Mouse (Mus musculus) c-Kit-positive CD71-negative TER-119-negative erythroid progenitor cells, embryonic 14.5 days (primary cell): ENCODE measurements around the gene Slc8a2.

Source experiments
- DNase-seq: peaks from one replicate; pipeline ENCODE4 v3.0.0-alpha.2; 2013; ENCODE audit warnings: low read depth

Slc8a2 gene

DNA sequence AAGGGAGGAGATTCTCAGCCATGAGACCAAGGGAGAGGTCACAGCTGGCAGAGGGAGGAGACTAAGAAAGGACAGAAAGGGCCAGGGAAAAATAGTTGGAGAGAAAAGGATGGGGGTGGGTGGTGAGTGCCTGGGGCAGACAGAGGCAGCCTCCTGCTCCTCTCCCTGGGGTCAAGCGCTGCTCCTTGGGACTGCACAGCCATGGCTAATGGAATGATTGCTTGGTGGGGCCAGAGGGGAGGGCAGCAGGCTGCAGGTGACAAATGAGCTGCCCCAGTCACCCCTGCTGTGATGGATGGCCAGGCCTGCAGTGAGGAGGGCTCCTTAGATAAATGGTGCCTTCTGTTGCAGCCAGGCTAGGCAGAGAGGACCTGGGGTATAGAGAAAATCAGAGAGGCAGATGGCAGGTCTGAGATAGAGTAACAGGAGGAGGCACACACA is 42.5 kb downstream of the Slc8a2 start:
- no peak for DNase-seq

DNA sequence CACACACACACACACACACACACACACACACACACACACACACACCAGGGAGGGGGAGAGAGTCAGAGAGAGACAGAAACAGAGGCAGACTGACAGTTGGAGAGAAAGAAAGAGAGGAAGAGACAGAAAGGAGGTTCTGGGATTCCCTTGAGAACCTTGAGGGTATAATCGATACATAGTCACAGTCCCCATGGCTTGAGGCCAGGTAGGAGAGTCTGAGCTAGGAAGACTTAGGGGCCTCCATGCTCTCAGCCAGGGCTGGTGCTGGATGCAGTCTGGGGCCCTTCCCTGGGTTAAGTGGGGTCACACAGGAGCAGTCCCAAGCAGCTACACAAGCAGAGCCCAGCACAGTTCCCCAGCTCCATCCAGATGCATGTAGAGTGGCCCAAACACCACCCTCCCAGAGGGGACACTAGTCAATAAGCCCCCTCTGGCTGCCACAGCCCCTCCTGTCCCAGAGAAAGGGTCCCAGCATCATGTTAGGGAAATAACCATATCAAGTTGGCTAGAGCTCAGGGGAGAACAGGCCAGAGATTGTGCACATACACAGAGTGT is 43.0 kb downstream of the Slc8a2 start:
- DNase-seq: no peak

DNA sequence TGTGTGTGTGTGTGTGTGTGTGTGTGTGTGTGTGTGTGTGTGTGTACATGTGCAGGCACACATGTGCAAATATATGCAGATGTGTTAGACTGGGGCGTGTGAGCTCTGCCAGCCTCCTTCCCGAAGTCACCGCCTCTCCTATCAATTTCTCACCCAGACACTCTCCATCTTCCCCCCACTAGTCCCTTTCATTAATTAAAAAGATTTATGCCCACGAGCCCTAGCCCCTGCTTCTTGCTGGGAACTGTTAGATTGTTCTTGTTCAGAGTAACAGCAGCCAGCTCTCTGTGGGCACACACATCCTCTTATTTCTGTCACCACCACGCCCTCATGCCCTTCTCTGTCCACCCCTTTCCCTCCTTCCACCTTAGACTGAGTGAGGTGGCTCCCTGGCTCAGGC is 43.5 kb downstream of the Slc8a2 start:
- no peak for DNase-seq

DNA sequence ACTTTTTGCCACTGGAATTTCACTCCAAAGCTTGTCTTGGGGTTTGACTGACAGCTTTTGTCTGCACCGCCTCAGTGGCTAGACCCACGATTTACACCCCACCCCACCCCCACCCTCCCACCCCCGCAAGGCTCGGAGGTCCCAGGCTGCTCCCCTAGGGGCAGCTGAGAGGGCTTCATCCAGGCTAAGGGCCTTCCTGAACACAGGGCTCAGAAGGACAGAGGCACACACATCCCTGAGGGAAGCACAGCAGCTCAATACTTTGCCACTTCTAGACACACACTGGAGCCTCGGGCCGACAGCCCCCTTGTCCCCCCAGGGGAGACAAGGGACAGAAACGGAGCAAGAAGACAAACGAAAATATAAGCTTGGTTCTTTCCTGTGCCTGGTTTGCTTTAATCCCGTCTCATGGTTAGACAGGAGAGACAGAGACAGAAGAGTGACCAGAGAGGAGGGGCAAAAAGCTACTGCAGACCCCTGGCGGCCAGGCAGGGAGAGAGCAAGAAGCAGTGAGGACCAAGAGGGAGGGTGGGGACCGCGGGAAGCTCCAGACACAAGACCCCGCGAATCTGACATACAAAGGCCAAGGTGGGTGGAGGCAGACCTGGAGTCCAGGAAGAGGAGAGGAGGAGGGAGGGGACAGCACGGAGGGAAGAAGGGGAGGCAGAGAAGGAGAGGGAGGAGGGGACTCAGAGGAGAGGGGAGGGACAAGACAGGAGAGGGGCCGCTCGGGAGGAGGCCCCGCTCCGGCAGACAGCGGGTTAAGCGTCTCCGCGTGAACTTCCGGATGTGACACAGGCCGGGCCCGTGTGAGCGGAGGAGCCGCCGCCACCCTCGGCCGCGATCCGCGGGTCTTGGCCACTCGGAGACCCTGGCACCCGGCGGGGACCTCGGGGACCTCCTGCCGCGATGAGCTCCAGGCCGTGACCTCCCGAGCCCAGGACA is 45.2 kb downstream of the Slc8a2 start, which contains the start of gene Meis3:
Gene Meis3 (plus strand): TSS at position 494 of the 945 bp plus-strand sequence.
- DNase-seq: no peak

DNA sequence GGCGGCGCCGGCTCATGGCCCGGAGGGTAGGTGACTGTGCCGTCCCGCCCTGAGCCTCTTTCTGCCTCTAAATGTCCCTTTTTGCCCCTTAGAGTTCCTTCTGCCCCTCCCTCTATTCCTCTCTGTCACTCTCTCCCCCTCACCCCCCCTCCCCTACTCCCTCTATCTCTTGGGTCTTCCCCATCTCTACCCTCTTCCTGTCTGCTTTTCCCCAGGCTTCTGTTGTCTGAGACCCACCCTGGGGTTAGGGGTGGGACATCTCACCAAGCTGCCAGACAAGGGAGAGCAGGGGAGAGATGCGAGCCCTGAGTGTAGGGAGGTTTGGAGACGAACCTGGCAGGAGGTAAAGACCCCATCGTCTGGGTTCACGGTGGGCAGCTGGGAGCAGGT is 45.9 kb downstream of the Slc8a2 start:
- no peak for DNase-seq

DNA sequence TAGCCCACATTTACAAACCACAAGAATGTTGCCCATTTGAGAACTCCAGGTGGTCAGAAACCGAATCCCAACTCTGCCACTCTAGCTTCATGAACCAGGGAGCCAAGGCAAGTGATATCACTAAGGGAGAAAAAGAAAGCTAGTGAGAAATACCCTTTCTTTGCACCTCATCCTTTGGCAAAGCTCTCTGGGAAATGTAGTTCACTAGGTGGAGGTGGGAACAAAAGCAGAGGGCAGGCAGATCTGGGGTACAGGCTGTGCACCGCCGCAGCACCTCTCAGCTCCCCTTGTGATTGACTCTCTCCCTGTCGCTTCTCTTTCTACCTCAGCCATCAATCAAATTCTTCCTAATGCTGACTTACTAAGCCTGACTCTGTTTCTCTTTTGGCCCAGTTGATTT is 48.5 kb downstream of the Slc8a2 start:
- no peak for DNase-seq

DNA sequence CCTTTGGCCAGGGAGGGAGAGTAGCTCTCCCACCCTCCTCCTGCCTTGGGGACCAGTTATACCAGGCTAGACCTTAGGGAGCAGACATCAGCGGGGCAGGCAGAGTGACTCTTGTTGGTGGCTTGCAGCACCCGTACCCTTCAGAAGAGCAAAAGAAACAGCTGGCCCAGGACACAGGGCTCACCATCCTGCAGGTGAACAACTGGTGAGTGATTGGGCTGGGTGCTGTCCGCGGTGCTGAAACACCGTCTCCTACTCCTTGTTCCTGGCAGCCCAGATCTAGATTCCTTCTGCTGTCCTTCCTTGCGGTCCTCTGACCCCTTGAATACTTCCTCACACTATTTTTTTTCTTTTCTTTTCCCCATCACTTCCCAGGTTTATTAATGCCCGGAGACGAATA is 54.0 kb downstream of the Slc8a2 start:
- DNase-seq: peak; percentile 60

DNA sequence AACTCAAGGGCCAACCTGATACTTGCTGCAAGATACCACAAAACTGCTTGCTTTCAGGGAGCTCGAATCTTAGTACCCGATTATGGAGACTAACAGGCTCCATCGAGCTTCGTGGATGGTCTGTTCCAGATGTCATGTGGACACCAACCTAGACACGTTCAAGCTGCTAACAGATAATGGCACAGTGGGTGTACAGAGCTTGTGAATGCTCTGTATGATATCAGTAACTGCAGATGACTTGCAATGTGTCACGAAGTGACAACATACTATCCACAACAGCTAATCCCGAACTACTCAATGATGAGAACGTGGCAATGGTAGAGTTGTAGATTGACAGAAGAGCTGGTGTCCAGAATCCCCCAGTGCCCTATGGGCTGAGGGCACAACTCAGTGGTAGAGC is 57.9 kb downstream of the Slc8a2 start:
- no peak for DNase-seq

DNA sequence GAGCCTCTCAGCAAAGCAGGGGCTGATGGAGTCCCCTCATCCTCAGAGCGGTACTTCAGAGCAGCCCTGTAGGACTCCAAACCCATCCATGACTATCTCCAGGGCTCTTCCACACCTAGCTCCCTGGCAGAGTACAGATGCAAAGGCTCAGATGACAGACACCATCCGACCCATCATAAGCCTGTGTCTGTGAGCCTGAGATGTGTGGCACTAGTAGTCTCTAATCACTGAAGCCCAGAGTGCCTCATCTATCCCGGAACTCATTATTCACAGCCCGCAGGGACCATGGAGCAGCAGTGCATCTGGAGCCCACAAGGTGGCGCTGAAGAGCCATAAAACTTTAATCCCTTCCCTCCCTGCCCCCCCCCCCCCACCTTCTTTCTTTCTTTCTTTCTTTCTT is 62.7 kb downstream of the Slc8a2 start:
- DNase-seq: peak; percentile 72

DNA sequence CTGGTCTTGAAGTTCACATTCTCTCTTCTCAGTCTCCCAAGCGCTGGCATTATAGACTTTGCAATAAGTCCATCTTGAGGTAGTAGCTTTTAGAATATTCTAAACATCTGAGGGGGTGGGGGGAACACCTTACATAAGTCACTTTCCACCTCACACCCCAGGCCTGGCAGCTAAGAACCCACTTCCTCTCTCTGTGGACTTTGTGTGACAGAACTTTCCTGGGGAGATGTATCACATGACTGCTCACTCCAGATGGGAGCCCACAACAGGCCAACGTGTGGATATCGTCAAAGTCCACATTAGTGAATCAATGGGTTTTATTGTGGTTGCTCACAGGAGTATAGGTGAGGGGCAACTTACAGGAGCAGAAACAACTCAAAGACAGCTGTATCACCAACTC is 64.1 kb downstream of the Slc8a2 start:
- DNase-seq: no peak

DNA sequence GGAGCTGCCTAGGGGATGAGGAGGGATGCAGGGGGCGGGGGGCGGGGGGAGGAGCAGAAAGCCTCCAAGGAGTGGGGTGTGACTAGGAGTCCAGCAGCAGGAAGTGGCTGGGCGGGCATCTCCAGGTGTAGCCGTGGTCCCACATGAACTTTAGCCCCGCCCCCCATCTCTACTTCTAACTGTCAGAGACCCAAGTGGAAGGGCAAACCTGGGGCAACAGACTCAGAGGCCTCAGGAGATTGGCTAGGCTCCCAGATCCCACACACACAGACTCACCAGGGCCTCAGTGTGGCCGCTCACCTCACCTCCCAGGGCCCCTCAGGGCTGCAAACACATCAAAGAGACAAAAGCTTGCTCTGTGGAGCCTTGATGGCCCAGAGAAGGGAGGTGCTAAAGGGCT is 67.0 kb downstream of the Slc8a2 start:
- DNase-seq: no peak

DNA sequence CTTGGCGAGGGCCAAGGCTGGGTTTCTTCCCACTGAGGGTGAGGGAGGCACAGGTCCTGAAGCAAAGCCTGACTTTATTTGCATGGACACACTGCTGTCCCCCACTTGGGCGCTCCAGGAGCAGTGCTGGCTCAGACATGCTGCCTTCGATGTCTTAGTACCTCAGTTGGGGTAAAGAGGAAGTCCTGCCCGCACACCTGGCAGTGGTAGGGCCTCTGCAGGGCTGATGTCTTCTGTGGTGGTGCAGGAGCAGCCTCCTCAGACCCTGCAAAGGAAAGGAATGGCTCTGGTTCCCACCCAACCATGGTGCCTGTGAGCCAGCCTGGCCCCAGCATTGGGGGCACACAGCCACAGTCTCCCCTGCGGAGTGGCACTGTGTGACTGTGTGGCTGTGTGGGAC is 67.5 kb downstream of the Slc8a2 start:
- no peak for DNase-seq

DNA sequence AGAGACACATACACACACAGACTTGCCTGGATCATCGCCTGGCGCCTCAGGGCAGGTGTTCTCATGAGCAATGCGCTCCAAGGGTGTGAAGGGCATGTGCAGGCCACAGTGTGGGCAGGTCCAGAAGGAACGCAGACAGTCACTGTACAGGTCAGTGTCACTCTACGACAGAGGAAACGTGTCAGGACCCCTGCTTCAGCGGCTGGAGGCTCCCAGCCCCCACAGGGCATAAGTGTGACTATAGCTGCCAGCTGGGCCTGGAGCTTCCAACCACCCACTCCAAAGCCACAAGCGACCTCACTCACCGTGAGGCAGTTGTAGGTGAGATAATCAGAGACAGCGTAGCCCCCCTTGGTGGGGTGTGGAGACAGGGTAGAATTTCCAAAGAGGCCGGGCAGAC is 68.9 kb downstream of the Slc8a2 start:
- no peak for DNase-seq

DNA sequence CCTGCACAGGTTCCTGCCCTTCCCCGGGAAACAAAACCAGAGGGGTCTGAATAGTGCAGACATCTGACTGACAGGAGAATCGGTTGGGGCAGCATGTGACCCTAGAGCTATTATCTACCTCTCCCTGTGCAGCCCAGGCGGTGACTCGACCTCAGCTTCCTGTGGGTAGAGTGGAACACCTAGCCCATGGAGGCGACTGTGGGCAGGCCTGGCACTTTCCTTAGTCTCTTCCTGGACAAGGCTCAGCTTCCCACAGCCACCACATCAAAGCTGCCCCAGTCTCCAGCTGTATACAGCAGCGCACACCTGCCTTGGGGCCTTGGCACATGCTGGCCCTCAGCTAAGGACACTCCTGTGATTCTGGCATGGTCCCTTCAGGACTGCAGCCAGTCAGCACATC is 71.5 kb downstream of the Slc8a2 start:
- DNase-seq: no peak

DNA sequence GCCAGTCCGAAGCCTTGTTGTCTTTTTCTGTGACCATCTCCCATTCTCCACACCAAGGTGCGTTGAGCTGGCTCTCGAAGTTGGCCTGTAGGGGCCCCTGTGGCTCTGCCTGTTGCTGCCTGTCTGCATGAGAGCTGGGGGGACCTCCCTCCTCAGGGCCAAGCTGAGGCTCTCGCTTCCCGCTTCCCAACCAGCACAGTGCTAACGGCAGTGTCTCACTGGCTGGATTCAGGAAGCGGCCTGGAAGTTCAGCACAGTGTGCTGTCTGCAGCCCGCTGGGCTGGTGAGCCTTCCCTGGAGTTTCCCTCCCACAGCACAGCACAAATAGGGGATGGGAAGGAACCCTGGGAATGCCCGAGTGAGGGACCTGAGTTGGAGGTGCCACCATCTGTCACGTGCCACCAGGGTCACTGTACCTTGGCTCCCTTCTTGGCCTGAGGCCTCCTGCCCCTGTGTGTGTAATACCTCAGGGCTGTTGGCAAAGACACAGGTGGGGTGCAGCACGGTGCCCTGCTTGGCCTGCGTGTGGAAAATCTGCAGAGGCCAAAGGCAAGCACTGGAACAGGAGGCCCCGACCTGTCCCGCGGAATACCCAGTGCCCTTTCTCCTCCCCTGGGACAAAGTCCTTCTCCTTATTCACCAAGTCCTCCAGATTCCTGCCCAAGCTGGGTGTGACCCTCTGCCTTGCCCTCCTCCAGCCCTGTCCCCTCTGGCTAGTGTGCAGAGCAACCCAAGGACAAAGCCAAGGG is 73.3 kb downstream of the Slc8a2 start:
- DNase-seq: no peak

DNA sequence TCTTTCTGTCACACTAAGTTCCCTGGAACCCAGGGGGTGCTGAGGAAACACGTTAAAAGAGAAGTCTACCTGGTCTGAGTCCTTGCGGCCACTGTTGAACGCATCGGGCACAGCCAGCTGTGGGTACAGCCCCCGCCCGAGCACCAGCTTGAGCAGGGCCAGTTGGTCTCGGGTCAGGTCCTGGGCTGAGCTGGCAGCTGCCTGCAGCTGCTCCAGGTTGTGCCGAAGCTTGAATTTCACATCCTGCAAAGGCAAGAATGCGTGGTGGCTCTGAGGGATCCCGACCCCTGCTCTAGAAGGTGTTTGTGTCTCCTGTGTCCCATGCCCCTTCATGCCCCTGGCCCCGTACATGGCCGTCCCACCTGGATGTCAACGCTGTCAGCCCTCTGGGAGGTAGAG is 73.9 kb downstream of the Slc8a2 start:
- no peak for DNase-seq

DNA sequence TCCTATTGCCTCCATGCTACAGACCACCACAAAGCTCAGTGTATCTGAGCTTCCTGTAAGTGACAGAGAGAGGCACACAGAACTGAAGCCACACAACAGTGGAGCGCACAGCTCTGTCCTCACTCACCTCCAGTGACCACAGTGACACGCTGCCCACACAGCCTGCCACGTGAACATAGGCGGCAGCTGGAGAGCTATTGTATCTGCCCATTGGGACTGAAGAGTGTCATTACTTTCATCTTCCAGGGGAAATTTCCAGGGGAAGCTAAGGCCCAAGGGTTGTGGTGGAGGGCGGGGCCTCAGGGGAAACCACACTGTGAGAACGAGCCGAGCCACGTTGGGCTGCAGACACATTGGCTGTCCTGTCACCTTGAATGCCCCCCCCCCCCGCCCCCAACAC is 75.2 kb downstream of the Slc8a2 start:
- DNase-seq: no peak

DNA sequence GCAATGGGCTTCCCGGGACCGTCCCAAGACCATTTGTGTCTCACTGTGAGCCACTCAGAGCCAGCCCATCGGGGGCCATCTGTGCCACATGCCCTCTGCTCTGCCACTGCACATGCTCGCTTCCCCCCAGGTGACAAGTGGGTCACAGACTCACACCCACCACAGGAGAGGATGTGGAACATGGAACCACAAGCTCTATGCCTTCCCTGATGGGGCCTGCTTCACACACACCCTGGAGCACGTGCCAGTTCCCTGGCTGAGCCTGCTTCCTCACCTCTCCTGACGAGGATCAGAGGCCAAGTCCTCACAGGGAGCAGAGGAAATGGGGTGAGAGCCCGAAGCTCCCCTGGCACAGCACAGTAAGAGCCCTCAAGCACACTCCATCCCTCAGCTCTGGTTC is 77.5 kb downstream of the Slc8a2 start:
- no peak for DNase-seq

DNA sequence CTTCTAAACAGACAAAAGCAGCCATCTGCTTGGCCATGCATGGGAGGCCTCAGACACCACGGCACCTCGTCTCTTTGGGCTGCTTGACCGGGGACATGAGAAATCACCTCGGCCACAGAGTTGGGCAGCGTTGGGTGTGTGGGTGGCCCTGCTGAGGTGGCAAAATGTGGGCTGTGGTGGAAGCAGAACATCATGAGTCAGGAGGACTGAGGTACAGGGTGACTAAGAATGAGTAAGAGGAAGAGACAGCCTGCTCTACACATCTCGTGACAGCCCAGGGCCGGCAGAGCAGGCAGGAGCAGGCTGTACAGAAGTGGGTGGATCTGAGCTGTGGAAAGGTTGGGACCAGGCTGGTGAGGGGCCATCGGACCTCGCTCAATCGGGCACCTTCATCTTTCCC is 77.9 kb downstream of the Slc8a2 start:
- DNase-seq: no peak

DNA sequence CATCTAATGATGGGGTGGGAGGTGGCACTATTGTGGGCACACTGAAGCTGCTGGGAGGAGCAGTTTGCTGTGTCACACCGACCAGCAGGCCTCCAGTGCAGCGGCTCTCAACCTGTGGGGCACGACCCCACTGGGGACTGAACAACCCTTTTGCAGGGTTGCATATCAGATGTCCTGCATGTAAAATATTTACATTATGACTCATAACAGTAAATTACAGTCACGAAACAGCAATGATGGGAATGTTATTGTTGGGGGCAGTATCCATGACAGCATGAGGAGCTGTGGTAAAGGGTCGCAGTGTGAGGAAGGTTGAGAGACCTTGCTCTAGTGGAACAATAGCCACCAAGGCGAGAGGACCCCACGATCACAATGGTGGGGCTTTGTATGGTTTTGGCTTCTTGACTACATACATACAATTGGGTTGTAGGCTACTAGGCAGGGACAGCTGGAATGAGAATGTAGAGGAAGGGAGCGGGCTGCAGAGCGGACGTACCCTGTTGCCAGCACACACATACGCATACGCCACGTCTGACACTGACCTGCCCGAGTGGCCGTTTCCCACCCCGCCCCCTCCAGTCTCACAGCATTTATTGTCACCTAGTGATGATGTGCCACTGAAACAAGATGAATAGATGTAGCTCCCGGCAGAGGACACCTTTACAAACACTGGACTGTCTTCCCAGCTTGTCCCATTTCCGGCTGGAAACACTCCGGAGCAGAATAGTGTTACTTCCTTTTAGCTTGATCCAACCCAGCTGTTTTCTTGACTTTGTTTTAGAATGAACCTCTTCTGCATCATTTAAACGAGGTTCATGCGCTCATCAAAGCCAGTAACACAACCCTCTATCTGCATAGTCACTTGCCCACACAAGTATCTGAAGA is 79.4 kb downstream of the Slc8a2 start:
- no peak for DNase-seq
